Mouse (Mus musculus) myocyte (in vitro differentiated cells): ENCODE measurements around the gene Catip. TPM values are rescaled to one million over a fixed set of nuclear protein-coding genes. Genes with fewer than 3 reads are reported as not detected.

Experiments used
- H3K27me3 ChIP-seq: one replicate; pipeline ENCODE4 v1.6.1; 2011; ENCODE audit not compliant: control insufficient read depth, insufficient read depth, insufficient read length
- H3K36me3 ChIP-seq: one replicate; pipeline ENCODE4 v1.6.1; 2011; ENCODE audit not compliant: control insufficient read depth, insufficient read depth
- H3K4me2 ChIP-seq: one replicate; pipeline ENCODE4 v1.6.1; 2011; ENCODE audit warnings: low read depth, control low read depth
- H3K4me3 ChIP-seq: one replicate; pipeline ENCODE4 v1.5.1; 2011; ENCODE audit warnings: mild to moderate bottlenecking, control low read depth, moderate library complexity
- H3K79me2 ChIP-seq: one replicate; pipeline ENCODE4 v1.6.1; 2011; ENCODE audit not compliant: control insufficient read depth, insufficient read depth
- H3ac ChIP-seq: one replicate; pipeline ENCODE4 v1.6.1; 2011; ENCODE audit not compliant: control insufficient read depth, insufficient read length
- CEBPB ChIP-seq: IDR thresholded peaks from 2 replicates; pipeline ENCODE4 v1.6.1; 2011; ENCODE audit warnings: mild to moderate bottlenecking, moderate library complexity; ENCODE audit not compliant: poor library complexity, insufficient read depth, severe bottlenecking
- E2F4 ChIP-seq: IDR thresholded peaks from one replicate; pipeline ENCODE4 v1.6.1; 2011; ENCODE audit warnings: mild to moderate bottlenecking, control low read depth, moderate library complexity; ENCODE audit not compliant: insufficient read depth
- MAX ChIP-seq: IDR thresholded peaks from one replicate; pipeline ENCODE4 v1.6.1; 2011; ENCODE audit warnings: low read depth, mild to moderate bottlenecking, control low read depth
- MYOD1 ChIP-seq, 3 experiments: IDR thresholded peaks; one replicate each; pipeline ENCODE4 v1.6.1; 2011; ENCODE audit warnings: control low read depth in 2 of 3, low read depth in 2 of 3, mild to moderate bottlenecking in 2 of 3, moderate library complexity in 1 of 3; ENCODE audit not compliant: insufficient read length in 2 of 3, control insufficient read depth in 1 of 3
- MYOG ChIP-seq, 3 experiments: IDR thresholded peaks; one replicate each; pipeline ENCODE4 v1.6.1; 2011; ENCODE audit warnings: control low read depth in 2 of 3, low read depth in 2 of 3, mild to moderate bottlenecking in 2 of 3; ENCODE audit not compliant: insufficient read length in 2 of 3, control insufficient read depth in 1 of 3, insufficient read depth in 1 of 3
- POLR2A ChIP-seq: IDR thresholded peaks from one replicate; pipeline ENCODE4 v1.6.1; 2011; ENCODE audit warnings: low read depth, mild to moderate bottlenecking, control low read depth, moderate library complexity; ENCODE audit not compliant: insufficient read length
- POLR2AphosphoS2 ChIP-seq: IDR thresholded peaks from one replicate; pipeline ENCODE4 v1.6.1; 2011; ENCODE audit warnings: low read depth, control low read depth; ENCODE audit not compliant: insufficient read length
- REST ChIP-seq: IDR thresholded peaks from one replicate; pipeline ENCODE4 v1.6.1; 2011; ENCODE audit warnings: mild to moderate bottlenecking, control low read depth, moderate library complexity; ENCODE audit not compliant: insufficient read depth, insufficient read length
- SRF ChIP-seq: IDR thresholded peaks from one replicate; pipeline ENCODE4 v1.6.1; 2011; ENCODE audit warnings: low read depth; ENCODE audit not compliant: control insufficient read depth, insufficient read length
- TCF12 ChIP-seq: IDR thresholded peaks from one replicate; pipeline ENCODE4 v1.6.1; 2011; ENCODE audit warnings: mild to moderate bottlenecking, control low read depth; ENCODE audit not compliant: poor library complexity, insufficient read depth, severe bottlenecking
- TCF3 ChIP-seq: IDR thresholded peaks from one replicate; pipeline ENCODE4 v1.6.1; 2011; ENCODE audit warnings: low read depth, control low read depth; ENCODE audit not compliant: insufficient read length
- USF1 ChIP-seq: IDR thresholded peaks from one replicate; pipeline ENCODE4 v1.6.1; 2011; ENCODE audit warnings: low read depth, mild to moderate bottlenecking, control low read depth, moderate library complexity
- polyA plus RNA-seq: library from polyadenylated mRNA; unstranded; fragments of >200 nt; fragmentation: generic; extraction: Trizol; gene quantifications from one replicate; pipeline ENCODE4 v1.2.1, GENCODE M21; 2012; ENCODE audit warnings: missing spikeins

Catip gene
- polyA plus RNA-seq, 1 experiment, result 0.10 TPM

DNA sequence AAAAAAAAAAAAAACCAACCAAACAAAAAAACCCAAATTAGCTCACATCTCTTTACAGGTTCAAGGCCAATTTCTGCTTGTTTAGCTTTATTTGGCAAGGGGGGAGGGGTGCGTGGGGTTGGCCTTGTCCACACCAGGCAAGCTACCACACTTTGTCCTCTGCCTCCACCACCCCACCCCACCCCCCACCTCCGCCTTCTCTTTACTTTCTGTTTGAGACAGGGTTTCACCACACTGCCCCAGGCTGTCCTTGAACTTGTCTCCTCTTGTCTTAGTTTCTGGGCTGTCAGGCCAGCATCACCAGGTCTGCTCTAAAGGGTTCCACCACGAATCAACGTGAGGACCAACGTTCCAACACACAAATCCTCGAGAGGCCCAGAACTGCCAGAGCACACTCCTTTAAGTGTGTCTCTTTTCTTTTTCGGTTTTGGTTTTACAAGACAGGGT lies 17.2 kb downstream of the Catip start:
- Histone ChIP-seq H3K4me3 (no peak overlapping the region), H3ac (no peak overlapping the region), H3K79me2 (no peaks in the 10 kb centered on the region)

DNA sequence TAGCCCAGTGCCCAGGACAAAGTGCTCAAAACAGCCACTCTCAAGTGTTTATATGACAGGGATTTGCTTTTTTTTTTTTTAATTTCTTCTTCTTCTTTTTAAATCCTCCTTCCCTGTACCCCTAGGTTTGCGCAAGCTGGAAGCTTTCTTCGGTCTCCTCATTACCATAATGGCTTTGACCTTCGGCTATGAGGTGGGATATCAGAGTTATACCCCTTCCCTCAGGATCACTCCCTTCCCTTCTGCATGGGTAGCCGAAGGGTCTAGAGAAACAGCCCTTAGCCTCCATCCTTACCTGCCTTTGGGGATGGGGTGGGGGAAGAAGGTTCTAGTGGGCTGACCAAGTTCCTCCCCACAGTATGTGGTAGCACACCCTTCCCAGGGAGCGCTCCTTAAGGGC lies 18.6 kb downstream of the Catip start:
- Histone ChIP-seq H3K27me3 (no peaks in the 10 kb centered on the region), H3ac (no peak overlapping the region), H3K4me2 (no peak overlapping the region), H3K36me3 (no peaks in the 10 kb centered on the region), H3K4me3 (no peak overlapping the region), H3K79me2 (no peaks in the 10 kb centered on the region)
- no peak for TF ChIP-seq CEBPB
- no peak for TF ChIP-seq REST
- no peak for TF ChIP-seq SRF

More for the DNA sequence above, 17.2 kb downstream of the Catip start:
- no peak for TF ChIP-seq CEBPB
- TF ChIP-seq TCF12, result no peak
- no peak for TF ChIP-seq USF1
- TF ChIP-seq E2F4, result no peak
- TF ChIP-seq TCF3, result no peak
- no peak for TF ChIP-seq MYOG (IDR thresholded peaks at IDR 0.05; ENCODE audit: control insufficient read depth in 1 of 3, insufficient read depth in 1 of 3, insufficient read length in 2 of 3, low read depth in 2 of 3)
- no peak for TF ChIP-seq MYOD1 (IDR thresholded peaks at IDR 0.05; ENCODE audit: control insufficient read depth in 1 of 3, insufficient read length in 2 of 3, low read depth in 2 of 3)
- no peak for TF ChIP-seq POLR2AphosphoS2
- no peak for TF ChIP-seq POLR2A
- no peak for TF ChIP-seq MAX
- no peak for TF ChIP-seq REST
- no peak for TF ChIP-seq SRF
- no peaks in the 10 kb centered on the region for H3K27me3 ChIP-seq
- H3K36me3 ChIP-seq, result no peaks in the 10 kb centered on the region
- no peak overlapping the region for H3K4me2 ChIP-seq

DNA sequence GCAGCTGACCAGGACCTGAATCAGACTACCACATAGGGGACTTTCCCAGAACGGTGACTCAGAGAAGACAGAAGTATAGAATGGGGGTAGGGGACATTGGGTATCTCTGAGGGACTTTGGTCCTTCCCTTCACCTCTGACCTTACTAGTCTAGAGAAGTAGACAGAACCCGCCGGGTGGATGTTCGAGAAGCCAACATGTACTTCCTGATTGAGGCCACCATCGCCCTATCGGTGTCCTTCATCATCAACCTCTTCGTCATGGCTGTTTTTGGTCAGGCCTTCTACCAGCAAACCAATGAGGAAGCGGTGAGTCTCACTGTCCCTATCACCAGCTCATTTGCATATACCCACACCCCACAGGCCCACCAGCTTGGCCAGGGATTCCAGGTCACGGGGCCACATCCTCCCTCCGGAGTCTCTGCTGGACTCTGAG lies 19.7 kb downstream of the Catip start:
- Histone ChIP-seq H3K4me2 (no peak overlapping the region), H3K27me3 (no peaks in the 10 kb centered on the region), H3K4me3 (no peak overlapping the region), H3ac (no peak overlapping the region), H3K79me2 (no peaks in the 10 kb centered on the region), H3K36me3 (no peaks in the 10 kb centered on the region)
- TF ChIP-seq E2F4 (no peak), REST (no peak), USF1 (no peak), MAX (no peak)

- TF ChIP-seq MAX (no peak), USF1 (no peak), CEBPB (no peak), TCF12 (no peak), REST (no peak), SRF (no peak), POLR2A (no peak)
Measured at GRCm38 (mm10) chr1:74383385-74383784, 21.5 kb downstream of the Catip start.

GRCm38 (mm10) chr1:74384525-74384924 lies 22.6 kb downstream of the Catip start:
- H3K36me3 ChIP-seq, result no peaks in the 10 kb centered on the region
- H3ac ChIP-seq, result no peak overlapping the region
- TF ChIP-seq POLR2AphosphoS2, result no peak
- peak; percentile 11 for TF ChIP-seq TCF12
- no peak for TF ChIP-seq USF1
- no peak for TF ChIP-seq MAX
- TF ChIP-seq TCF3, result peak; percentile 22
- TF ChIP-seq MYOG (IDR thresholded peaks at IDR 0.05; ENCODE audit: control insufficient read depth in 1 of 3, insufficient read depth in 1 of 3, insufficient read length in 2 of 3, low read depth in 2 of 3), result peak; percentile 23 to 94 (median 84)
- no peak for TF ChIP-seq SRF
- no peak for TF ChIP-seq REST
- TF ChIP-seq POLR2A, result no peak
- TF ChIP-seq CEBPB, result no peak
- TF ChIP-seq E2F4, result no peak
- TF ChIP-seq MYOD1 (IDR thresholded peaks at IDR 0.05; ENCODE audit: control insufficient read depth in 1 of 3, insufficient read length in 2 of 3, low read depth in 2 of 3), result peak in 2 of 3 experiments; percentile 59 to 79

More at GRCm38 (mm10) chr1:74383385-74383784, 21.5 kb downstream of the Catip start:
- H3K4me2 ChIP-seq, result no peak overlapping the region
- H3K27me3 ChIP-seq, result no peaks in the 10 kb centered on the region
- no peak overlapping the region for H3K4me3 ChIP-seq
- H3K79me2 ChIP-seq, result no peaks in the 10 kb centered on the region
- H3ac ChIP-seq, result no peak overlapping the region
- H3K36me3 ChIP-seq, result no peaks in the 10 kb centered on the region

More at GRCm38 (mm10) chr1:74384525-74384924, 22.6 kb downstream of the Catip start:
- Histone ChIP-seq H3K79me2 (no peaks in the 10 kb centered on the region), H3K27me3 (no peaks in the 10 kb centered on the region), H3K4me3 (no peak overlapping the region), H3K4me2 (no peak overlapping the region)
